Mouse (Mus musculus) heart, postnatal 0 days (tissue): ENCODE measurements around the gene Rilpl1.

ENCODE experiments used
- CTCF ChIP-seq: IDR thresholded peaks from 2 replicates; pipeline ENCODE4 v1.5.1; 2016; ENCODE audit warnings: antibody characterized with exemption, control low read depth, low read depth
- EP300 ChIP-seq: IDR thresholded peaks from 2 replicates; pipeline ENCODE4 v1.6.1; 2016; ENCODE audit warnings: antibody characterized with exemption, low read depth

DNA sequence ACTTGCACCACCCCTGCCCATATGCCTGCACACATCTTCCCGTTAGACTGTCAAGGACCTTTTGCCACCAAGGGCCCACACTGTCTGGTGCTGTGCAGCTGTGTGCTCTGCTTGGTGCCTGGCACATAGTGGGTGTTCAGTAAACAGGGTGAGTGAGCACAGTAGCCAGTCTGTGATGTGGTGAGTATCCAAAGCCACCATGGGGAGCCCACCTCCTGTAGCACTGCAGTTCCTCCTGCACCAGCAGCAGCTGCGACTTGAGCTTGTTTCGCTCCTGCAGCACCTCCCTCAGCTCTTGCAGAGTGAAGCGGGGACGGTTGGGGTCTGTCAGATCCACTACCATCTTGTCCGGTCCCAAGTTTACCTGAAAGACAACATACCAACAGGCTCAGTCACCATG lies 61.7 kb downstream of the Rilpl1 start:
- TF ChIP-seq EP300 (no peak), CTCF (no peak)
